Mouse (Mus musculus) CD8-positive naive resting alpha-beta T cell, adult 57 days (primary cell): ENCODE results near the gene Cry1. TPM values are rescaled to one million over a fixed set of nuclear protein-coding genes. Genes with fewer than 3 reads are reported as not detected.

ENCODE experiments used
- total RNA-seq: library from RNA; stranded (reverse); gene quantifications from one replicate; pipeline ENCODE4 v1.2.4, GENCODE M21; 2023

Cry1 gene
- total RNA-seq, result 24.0 TPM

GRCm38 (mm10) chr10:85184964-85185608 is at the start of gene Cry1:
Gene Cry1 (minus strand): TSS chr10:85185064.

GRCm38 (mm10) chr10:85127395-85128287 is 57.2 kb downstream of the Cry1 start, which contains the start of gene Mterf2:
Gene Mterf2 (minus strand): TSS chr10:85128027.

GRCm38 (mm10) chr10:85102247-85103084 is 82.4 kb downstream of the Cry1 start, which contains the start of the genes Fhl4 and Tmem263:
Gene Fhl4 (minus strand): TSS chr10:85102495.
Gene Tmem263 (plus strand): TSS chr10:85102627.

Other genes with a start within 250 kb of the Cry1 start
- gene Fhl4, start 82.6 kb downstream of the Cry1 start, total RNA-seq, result not detected
- gene Tmem263, start 82.4 kb downstream of the Cry1 start, total RNA-seq, result 7.7 TPM
- 9.6 TPM for gene Mterf2, start 57.0 kb downstream of the Cry1 start, total RNA-seq
- gene Btbd11, start 201.8 kb upstream of the Cry1 start, total RNA-seq, result 110 TPM